Mouse (Mus musculus) adipocyte (in vitro differentiated cells): ENCODE measurements at regions not wholly inside any gene's neighbourhood (a gene's known extent, or its start where the extent isn't known, plus 50 kb on each side); places are given as distances from the start of the nearest gene placed in this dataset.

Experiments used
- DNase-seq: peaks from one replicate; pipeline ENCODE4 v3.0.0-alpha.2; 2016; ENCODE audit warnings: low spot score

DNA sequence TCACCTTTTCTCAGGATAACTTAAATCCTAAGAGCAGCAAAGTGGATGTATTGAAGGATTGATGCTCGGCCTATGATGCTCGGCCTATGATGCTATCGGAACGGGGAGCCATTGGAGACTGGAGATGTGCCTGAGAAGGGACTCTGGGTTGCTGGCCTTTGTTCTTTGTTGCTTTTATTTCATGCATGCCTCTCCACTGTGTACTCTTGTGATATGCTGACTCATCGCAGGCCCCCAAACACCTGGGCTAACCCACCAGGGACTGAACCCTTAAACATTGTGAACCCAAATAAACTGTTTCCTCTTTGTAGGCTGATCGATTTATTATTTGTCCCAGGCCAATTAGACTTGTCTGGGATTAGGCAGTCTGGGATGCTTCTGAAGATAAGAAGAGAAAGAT is 61.9 kb downstream of the Pdcl3 start:
- DNase-seq = no peak

DNA sequence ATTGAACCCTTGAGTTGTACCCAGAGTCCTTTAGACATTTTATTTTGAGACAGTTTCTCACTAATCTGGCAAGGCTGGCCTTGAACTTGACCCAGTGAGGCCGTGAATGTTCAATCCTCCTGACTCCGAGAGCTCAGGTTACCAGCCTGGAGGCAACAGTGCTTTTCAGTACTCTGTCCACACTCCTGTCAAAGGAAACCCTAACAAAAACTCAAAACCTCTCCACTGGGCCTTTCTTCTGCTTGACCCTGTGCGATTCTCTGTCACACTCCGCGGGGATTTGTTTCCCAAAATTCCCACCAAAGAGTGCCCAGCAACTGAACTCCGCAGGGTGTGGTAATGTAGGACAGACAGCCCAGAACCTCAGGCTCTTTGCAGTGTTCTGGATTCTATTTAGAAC is 71.9 kb downstream of the Pdcl3 start:
- no peak for DNase-seq

DNA sequence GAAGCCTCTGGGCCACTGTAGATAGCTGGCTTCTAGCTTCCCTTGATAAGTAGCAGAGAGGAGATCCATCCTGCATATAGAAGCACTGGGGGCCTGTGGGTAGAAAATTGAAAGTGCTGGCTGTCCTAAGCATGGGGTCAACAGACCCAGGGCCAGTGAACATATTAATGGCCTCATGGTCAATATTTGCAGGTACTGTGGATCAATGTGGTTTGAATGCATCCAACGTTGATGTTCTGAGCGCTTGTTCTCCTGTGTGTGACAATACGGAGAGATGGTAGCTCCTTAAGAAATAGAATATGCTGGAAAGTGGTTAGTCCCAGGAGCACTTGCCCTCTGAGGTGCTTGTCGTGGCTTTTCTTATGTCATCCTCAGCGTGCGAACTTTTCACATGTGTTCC is 77.1 kb downstream of the Pdcl3 start:
- DNase-seq = no peak

DNA sequence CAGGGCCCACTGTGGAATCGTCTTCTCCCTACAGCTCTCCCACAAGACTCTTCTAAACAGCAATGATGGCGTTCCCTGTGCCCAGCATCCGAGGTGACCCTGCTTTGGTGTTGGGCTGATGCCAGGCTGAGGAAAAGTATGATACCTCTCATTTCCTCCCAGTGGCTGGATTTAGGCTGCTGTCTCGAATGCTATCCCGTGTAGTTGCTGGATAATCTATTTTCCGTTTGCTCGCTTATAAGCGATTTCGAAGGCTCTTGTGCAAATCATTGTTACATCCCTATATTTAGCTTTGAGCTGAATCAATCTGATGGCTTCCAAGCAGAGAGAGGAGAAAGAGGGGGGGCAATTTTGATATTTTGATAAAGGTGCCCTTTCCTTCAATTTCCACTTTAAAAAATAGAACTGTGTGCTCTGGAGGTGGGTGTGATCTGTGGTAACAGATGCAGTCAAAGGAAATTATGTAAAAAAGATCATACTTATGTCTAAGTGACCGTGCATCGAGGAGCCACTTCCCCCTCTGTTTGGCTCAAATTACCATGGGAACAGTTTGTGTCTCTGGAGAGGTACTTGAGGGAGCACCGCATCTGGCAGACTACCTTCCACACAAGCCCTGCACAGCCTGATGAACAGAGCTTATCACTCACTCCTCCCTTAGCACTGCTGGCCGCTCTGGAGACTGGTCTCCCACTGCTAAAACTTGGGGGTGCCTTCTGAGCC is 78.4 kb downstream of the Pdcl3 start:
- DNase-seq = no peak

DNA sequence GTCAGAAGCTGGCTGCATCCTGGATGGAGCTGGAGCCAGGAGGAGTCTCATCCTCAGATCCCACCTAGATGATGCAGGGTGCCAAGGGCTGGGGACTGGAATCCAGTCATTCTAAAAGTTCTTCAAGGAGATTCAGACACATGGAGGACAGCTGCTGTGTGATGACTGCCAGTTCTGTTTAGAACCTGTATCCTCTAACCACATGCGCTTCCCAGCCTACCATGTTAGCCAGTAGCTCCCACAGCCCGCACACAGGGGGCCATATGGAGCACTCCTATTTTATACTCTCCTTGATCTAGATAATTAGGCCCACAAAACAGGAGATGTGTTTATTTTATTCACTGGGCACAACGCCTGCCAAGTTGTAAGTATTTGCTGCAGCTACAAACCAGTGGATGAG is 79.4 kb downstream of the Pdcl3 start:
- no peak for DNase-seq

DNA sequence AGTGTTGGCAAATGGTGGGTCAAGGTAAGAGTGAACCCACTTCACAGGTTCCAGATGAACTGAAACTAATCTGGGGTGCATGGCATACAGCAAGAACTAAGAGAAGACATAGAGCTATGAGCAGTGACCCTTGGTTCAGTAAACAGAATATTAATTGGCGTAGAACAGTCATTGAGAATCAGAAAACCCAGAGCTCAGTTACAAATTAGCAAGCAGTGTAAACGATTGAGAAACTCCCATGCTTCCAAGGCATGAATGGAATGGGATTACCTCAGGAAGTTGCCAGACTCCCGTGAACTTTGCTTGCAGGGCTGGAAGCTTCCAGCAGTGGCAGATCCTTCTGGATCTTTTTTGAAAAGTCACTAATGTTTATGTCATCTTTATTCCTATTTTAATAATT is 82.5 kb downstream of the Pdcl3 start:
- DNase-seq = peak; percentile 31

DNA sequence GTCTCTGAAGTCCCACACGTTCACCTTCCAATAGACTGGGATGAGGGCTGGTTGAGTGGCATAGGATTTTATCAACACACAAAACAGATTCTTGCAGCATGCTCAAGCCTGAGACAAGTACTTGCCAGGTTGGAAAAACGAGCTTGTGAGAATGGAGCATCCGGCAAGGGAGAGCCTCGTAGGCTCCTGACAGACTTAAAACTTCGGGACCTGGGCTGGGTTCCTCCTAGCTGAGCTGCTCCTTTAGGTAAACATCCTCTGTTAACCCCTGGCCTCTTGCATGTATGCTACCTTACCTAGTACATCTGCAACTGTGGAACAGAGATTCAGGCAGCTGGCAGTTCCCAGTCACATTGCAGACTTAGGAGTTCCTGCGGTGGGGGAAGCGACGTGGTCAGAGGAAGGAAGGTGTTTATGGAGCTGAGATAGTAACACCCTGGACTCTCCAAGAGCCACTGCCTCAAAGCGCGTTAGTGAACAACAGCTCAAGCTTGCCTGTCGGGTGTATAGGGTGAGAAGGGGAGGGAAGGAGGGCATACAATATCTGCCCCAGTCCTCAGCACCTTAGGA is 83.8 kb downstream of the Pdcl3 start:
- DNase-seq = no peak

DNA sequence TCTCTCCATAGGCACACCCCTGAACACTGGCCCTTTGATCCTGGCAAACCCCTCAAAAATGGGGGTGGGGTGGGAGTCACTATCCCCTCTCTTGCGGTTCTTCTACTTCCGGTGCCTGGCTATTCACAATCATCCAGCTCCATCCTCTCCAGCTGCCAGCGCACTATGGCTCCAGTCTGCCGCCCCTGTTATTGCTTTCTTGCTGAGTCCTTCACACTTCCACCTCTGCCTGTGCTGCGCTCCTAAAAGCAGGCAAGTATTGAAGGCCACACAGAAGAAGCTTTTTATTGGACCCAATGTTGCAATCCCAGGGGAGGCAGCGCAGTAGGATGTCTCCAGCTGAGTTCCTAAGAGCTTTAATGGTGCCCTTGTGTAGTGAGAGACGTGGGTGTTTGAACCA is 84.3 kb downstream of the Pdcl3 start:
- no peak for DNase-seq

DNA sequence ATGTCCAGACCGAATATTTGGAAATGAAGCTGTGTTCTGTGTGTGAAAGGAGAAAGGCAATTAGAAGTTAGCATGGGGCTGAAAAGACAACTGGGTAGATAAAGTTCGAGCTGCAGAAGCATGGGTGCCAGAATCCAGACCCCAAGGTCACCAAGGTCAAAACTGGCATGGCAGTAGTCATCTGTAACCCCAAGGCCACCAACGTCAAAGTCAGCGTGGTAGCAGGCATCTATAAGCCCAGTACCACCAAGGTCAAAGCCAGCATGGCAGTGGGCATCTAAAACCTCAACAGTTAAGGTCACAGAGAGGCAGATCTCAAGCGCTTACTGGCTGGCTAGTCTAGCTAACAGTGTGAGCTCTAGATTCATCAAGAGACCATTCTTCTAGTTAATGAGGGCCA is 90.6 kb downstream of the Pdcl3 start:
- DNase-seq = no peak

DNA sequence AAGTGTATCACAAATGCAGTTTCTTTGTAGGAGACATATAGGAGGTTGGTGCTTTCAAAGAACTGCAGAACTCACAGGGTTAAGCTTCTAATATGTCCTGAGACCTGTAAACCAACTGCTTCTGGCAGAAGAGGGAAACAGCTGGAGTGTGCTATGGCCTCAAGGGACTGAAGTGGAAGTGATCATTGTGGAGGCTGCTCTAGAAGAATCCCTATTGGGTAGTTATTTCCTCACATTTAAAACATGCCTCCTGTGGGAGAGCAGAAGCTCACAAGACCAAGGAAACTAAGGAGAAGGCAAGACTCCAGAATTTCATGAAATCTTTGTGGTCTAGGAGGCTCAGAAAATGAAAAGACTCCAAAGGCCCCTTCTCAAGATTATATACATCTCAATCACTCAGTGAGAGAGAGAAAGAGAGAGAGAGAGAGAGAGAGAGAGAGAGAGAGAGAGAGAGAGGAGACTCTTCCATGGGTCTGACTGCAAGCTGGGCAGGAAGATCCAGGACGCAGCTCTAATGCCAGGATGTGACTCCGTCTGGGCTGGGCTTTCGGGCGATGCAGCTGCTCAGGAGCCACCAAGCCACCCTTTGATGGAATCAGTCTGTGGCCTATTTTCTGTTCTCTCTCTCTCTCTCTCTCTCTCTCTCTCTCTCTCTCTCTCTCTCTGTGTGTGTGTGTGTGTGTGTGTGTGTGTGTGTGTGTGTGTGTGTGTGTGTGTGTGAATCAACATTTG is 93.3 kb downstream of the Pdcl3 start:
- DNase-seq = no peak

DNA sequence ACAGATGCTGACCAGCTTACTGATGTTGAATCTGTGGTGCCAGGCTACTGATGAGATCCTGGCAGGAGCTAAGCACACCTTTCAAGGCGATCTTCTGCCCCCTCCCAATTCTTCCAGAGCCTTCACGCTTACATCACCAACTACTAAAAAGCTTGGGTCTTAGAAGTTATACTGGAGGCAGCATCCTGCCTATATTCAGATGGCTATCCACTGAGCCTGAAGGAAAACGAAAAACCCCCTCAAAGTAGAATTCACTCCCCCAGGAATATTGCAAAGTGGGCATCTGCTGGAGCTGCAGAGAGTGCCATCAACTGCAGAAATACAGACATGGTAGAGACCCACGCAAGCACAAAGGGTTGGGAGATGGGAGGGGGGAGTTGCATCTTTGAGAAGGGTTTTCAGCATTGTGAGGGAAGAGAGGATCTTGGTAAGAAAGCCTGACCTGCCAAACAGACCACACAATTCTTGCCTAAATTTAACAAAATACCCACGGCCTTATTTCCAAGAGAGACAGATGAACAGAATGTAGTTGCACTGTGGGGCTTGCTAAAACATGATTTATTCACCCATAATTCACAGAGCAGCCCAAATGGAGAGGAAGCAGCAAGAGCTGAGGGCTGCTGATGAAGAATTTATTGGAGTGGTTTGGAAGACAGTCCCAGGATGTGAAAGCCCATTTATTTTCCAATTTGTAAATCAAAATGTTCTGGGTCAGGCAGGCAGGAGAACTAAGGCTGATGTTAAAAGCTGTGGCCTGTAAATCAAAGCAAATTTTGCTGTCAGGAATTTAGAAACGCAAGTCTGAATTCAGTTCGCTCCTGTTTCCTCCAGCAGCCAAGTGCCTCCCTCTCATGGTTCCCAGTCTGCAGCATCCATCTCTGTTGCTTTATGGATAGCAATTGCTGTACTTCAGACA is 98.8 kb downstream of the Pdcl3 start:
- DNase-seq = no peak

DNA sequence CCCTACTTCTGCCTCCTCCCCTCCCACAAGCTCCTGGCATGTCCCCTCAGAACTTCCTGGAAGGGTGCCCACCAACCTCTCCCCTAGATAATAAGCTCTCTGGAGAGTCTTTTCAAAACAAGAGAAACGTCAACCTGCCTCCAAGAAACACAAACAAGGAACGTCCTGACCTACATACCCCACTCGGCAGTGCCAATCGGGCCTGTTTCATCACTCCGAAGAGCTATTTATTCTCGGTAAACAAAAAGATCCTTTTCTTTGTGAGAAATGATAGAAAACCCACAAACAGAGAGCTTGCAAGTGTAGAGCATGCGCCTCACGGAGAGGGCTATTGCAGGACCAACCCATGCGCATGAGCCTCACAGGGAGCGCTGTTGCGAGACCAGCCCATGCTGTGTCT is 100.9 kb downstream of the Pdcl3 start:
- DNase-seq = peak; percentile 66

DNA sequence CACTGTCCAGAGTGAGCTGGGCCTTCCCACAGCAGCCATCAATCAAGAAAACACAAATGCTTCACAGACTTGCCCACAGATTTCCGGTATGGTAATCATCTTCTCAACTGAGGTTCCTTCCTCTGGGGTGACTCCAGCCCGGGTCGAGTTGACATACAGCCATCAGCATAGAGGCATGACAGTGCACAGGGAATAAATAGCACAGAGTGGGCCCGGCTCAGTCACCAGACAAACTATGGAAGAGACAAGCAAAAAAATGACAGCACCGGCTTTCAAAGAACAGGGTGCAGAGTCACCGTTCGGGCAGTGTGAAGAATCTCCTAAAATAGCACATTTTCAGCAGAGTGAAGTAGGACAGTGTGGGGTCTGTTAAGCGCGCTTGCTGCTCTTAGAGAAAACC is 103.7 kb upstream of the Npas2 start:
- DNase-seq = no peak

DNA sequence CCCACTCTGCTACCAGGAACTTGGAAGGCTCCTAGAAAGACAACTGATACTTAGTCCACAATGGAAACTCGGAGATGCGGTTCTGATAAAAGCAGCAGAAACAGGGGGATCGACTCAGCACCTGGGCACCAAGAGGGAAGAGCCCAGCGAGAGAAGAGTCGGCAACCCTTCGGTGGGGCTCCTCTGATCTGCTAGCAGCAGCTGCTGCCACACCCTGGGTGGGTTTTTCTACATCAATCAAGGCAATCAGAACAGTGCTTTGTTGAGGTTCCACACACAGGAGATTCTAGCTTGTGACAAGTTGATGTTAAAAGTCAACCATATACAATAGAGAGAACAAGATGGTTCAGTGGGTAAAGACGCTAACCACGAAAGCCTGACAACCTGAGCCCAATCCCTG is 102.4 kb upstream of the Npas2 start:
- no peak for DNase-seq

DNA sequence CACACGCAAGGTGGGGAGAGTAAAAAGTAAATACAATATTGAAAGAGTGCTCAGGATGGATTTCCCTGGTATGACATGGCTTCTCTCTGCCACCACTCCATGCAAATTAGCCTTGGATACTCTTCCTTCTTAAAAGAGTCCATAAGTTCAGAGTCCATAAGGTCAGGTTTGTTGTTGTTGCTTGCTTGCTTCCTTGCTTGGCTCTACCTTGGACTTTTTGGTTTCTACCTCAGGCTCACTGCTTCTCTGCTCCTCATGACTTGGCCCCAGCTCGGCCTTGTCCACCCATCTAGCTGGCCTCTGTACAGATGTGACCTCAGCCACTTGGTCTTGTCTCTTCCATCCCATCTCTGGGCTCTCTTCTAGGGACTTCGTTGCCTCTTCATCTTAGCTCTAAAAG is 101.9 kb upstream of the Npas2 start:
- DNase-seq = no peak

DNA sequence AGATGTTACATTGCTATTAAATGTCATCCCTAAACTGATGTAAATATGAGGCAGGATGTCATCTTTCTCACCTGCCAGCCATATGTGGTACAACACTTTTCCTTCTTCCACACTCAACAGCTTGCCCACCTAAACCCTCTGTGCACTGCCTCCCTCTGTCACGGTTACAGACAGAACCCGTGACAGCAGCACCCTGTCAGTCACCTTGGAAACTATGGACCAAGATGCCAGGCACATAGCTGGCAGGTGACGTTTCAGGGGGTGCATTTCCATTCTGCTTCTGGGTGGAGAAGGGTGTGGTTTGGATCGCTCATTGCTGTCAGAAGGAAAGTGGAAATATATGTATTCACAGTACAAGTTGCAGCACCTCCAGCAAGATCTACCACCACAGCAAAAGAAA is 100.2 kb upstream of the Npas2 start:
- no peak for DNase-seq

DNA sequence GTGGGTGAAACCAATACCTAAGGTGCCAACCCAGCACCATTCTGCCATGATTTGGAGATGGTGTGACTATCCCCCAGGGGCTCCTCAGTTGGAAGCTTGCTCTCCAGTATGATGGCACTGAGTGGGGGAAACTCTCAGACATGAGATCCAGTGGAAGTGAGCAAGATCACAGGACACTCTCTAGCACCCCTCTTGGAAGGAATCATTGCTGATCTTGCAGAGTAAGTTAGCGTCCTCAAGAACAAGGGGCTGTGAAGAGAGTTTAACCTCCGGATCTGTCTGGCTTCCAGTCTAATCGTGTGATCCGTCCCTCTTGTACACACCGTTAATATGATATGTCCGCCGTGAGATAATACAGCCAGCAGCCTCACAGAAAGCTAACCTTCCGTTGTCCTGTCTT is 99.5 kb upstream of the Npas2 start:
- no peak for DNase-seq

DNA sequence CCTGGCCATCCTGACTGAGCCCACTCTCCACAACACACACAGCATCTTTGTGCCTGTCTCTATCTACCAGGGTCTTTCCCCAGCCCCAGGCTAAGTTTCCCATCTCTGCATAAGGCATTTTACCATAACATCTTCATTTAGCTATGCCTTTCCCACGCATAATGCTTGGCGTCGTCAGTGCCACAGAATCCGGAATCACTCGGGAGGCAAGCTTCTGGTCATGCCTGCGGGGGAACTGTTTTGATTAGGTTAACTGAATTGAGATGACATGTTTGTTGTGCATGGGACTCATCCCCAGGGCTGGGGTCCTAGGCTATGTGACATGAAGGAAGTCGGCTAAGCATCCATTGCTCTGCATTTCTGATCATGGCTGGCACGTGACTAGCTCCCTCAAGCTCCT is 97.6 kb upstream of the Npas2 start:
- no peak for DNase-seq

DNA sequence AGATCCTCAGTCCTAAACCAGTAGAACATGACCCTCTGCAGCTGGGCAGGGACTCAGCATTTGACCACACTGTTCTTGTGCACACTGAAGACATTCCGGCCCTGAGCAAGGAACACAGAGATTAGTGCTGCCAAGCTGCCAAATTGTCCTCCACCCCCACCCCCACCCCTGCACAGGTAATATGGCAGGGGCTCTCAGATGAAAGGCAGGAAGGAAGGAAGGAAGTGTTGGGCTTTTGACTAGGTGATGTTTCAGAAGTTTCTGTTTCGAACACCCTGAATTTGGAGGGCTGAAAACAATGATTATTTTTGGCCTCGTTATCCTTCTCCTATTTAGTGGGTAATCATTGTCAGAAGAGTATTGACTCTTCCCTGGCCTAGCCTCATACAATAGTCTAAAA is 96.8 kb upstream of the Npas2 start:
- DNase-seq = no peak

DNA sequence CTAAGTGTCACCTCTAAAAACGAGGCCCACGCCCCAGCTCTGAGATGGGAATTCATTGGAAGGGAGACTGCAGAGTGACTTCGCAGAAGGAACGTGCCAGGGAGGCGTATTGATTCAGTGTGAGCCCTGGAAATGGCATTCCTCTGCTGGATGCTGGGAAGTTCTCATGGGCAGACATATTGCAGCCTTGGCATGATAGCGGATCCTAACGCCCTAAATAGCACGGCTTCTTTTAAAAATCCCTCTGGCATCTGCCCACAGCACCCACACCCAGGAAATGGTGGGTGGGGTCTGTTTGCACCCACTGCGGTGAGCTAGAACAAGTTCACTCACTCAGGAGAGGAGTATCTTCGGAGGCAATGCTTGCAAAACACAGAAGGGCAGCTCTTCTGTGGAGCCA is 96.0 kb upstream of the Npas2 start:
- DNase-seq = no peak

DNA sequence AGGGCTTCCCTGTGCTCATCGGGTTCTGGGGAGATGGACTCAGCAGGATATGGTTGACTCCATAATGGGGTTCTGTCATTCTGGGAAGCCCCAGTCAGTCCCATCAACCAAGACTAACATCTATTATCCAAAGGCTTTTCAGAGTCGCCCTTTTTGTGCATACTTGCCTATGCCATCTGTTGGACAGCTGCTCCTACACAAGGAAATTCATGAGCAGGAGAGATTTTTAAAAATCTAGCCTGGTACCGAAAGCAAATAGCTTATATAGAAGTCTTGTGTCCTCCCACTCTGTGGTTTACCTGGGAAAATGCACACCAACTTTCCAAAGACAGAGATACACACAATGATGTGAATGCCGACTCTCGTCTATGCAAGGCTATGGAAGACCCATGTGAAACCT is 95.4 kb upstream of the Npas2 start:
- no peak for DNase-seq

DNA sequence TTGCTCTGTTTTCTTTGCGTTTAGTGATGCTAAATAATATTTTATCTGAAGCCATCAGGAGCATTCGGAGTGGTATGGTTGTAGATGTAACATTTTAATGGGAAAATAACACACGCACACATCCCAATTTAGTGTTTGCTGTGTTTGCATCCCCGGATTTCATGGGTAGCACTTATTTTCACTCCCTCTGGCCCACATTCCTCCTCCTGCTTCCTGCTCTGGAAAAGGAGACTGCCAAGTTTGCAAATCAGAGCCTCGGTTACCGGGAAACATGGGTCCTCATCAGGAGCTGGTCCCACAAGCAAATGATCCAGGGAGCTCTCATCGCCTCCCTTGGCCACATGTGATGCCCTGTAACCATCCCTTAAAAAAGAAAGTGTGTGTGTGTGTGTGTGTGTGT is 94.3 kb upstream of the Npas2 start:
- DNase-seq = no peak

DNA sequence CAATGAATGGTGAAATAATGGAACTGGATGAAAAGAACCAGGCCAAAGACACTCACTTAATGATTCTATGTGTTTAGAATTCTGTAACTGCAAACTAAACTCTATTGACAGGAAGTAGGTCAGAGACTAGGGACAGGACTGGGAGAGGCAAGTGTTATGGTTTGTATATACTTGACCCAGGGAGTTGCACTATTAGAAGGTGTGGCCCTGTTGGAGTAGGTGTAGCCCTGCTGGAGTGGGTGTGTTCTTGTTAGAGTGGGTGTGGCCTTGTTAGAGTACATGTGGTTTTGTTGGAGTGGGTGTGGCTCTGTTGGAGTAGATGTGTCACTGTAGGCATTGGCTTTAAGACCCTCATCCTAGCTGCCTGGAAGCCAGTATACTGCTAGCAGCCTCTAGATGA is 93.0 kb upstream of the Npas2 start:
- DNase-seq = no peak
